Mouse (Mus musculus): ENCODE measurements around the gene H2afy.

H2afy gene

GRCm38 (mm10) chr13:56113431-56114248 is 22.5 kb downstream of the H2afy start:
- intact Hi-C loops (cut with DNase I) = no loop called here

DNA sequence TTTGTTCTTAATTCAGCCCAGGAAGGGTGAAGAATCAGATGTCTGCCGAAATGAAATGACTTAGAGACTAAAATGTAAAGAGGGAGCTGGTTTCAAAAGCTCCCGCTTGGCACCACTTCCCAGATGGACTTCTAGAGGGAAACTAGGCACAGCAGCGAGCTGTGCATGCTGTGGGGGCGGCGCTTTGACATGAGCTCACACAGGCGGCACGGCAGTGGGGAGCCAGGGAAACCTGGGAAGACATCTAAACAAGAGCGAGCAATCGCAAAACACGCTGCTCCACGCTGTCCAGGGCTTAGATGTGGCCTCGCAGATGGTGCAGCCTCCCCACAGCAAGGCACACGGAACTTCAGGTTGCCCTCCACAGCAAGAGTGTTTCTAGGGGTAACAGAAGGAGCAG is 23.2 kb downstream of the H2afy start:
- intact Hi-C loops (cut with DNase I) = no loop called here

DNA sequence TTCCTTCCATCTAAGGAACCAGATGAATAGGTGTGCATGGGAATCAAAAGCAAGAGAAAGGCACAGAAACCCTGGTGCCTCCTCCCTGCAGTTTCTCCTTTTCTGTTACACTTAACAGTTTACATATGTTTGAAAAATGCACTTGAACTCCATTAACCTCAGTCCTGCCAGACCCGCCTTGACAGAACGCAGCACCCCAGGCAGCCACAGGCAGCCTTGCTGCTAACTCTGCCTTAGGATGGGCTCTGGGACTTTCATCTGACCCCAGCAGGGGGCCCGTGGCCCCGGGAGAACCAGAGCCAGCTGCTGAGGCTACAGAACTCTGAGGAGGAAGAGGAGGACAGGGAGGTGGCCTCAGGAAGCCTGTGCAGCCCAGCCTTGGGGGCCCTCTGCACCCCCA is 23.7 kb downstream of the H2afy start:
- intact Hi-C loops (cut with DNase I) = no loop called here

GRCm38 (mm10) chr13:56111601-56112000 is 24.6 kb downstream of the H2afy start:
- intact Hi-C loops (cut with DNase I) = no loop called here

DNA sequence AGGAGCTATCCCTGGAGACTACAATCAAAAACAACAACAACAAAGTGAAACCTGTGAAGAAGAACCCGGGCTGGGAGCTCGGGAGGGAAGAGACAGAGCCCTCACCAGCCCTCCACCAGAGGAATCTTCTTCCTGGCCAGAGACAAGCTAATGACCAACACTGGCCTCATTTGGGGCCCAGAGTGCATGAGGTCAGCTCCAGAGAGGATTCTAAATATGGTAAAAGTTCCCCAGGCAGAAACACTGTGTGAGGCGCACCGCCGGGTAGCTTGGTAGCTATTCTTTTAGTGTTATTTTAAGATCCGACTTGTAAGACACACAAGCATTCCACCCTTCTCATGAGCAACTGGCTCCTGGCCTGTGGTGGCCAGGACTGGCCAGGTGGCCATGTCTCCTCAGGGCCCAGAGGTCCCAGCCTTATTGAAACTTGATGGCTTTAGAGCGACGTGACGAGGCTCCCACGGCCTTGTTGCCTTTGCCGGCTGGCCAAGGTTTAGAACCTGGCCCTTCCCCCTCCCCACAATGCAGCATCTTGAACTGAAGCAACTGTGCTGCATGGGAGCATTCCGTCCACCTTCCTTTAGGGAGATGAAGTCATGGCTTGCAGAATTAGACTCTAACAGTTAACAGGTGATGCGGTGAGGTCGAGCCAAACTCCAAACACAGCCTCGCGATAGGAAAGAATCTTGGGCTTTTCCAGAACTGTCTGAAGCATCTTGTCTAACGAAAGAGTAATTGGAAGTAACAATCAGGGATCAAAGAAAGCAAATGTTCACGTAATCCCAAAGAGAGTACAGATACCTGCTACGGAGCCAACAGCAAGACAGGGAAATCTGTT is 25.2 kb downstream of the H2afy start:
- intact Hi-C loops (cut with DNase I) = no loop called here

- intact Hi-C loops (cut with DNase I) = no loop called here
These were observed 26.5 kb downstream of the H2afy start for GRCm38 (mm10) chr13:56109703-56110102.

DNA sequence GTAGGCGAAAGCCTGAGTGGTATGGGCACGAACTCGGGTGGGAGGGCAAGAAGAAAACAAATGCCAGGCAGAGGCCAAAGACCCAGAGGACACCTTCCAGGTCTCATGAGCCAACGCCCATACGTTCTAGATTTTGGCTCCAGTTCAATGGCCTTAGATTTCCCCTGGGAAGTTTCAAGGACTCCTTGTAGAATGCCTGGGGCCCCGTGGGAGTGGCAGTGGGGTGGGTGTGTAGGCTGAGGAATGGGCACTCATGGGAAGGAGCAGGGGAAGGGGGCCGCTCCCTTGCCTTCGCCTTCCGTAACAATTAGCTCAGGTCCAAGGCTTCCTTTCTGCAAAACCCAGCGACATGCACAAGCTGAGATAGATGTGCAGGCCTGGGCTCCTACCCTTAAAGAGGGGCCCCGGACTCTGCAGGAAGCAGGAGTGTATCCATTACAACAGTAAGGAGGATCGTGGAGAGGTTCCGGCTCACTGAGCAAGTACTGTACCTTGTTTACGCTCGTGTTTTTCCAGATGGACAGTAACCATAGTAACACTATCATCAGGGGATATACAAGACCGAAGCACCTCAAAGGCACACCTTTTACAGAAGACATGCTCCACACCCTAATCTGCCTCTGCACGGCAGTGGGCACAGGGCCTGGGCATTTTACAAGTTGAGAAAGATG is 27.2 kb downstream of the H2afy start:
- intact Hi-C loops (cut with DNase I) = no loop called here

GRCm38 (mm10) chr13:56104971-56105391 is 31.2 kb downstream of the H2afy start:
- intact Hi-C loops (cut with DNase I) = no loop called here

- intact Hi-C loops (cut with DNase I) = no loop called here
These were observed 32.1 kb downstream of the H2afy start for GRCm38 (mm10) chr13:56103796-56104746.

DNA sequence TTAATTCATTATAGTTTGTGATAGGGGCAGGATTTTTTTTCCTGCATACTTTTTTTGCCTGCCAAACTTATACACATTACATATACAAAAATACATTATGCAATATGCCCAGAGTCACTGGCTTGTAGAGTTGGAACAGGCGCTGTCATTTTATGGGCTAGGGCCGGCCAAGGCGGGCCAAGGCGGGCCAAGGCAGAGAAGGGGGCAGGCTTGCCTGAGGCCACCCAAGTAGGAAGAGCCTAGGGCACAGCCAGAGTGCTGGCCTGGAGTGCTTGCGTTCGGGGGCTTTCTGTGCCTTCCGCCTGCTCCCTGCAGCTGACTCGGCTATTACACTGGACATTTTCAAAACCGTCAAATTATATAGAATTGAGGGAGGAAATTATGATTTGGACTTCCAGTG is 34.0 kb downstream of the H2afy start:
- intact Hi-C loops (cut with DNase I) = no loop called here

- intact Hi-C loops (cut with DNase I) = no loop called here
These were observed 40.5 kb downstream of the H2afy start for GRCm38 (mm10) chr13:56095601-56096195.

GRCm38 (mm10) chr13:56094544-56094943 is 41.6 kb downstream of the H2afy start:
- intact Hi-C loops (cut with DNase I) = loop anchor here (5.0 kb wide), 1 partner anchor 53 kb away; no protein-coding TSS in a partner anchor

DNA sequence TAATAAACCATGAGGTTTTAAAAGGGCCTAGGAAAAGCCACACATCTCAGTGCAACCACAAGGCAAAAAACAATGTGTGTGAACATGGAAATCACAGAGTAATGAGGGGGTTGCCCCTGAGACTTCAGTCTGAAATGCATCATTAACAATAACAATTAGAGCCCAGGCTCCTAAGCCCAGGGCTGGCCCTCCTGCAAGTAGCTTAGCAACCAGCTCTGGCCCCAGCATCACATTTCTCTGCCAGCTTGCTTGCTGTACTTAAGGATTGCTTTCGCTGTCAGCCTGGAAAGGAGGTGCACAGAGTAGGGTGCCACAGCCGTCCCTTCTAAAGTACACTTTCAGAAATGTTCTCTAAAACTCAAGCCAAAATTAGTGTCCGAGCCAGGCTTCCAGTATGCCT is 42.5 kb downstream of the H2afy start:
- intact Hi-C loops (cut with DNase I) = loop anchor here (5.0 kb wide), 1 partner anchor 54 kb away; no protein-coding TSS in a partner anchor

DNA sequence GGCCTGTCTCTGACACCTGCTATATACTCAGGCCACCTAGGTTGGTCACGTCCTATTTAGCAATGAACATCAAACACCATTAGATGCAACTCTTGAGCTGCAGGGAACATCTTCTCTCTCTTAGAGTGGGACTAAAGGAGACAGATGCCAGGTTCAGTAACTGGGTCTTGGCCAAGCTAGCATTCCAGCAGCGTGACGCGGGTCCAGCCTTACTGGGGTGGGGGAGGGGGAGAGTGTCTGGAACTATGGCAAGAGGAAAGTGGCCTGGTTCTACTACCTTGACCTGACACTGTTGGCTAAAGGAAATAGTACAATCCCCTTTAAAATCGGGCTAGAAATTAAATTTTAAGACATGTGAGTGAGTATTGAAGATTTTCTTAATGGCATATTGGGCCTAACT is 43.6 kb downstream of the H2afy start:
- intact Hi-C loops (cut with DNase I) = loop anchor here (5.0 kb wide), 1 partner anchor 55 kb away; no protein-coding TSS in a partner anchor

DNA sequence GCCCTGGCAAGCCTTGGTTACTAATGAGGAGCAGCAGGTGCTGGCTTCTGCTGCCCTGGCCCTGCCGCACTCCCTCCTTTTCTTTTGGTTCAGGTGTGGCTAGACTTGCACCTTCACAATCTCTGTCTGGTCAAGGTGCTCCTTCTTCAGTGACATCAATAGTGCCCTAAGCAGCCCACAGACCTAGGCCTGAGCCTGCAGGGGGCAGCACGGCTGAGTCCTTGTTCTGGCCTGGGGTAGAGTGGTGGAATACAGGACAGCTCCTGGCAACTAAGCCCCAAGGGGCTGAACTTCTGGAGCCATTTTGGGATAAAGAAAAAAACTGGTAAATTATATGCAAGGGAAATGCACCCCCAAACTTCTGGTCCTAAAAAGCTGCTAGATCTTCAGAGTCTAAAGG is 45.6 kb downstream of the H2afy start:
- intact Hi-C loops (cut with DNase I) = loop anchor here (5.0 kb wide), 1 partner anchor 57 kb away; no protein-coding TSS in a partner anchor

DNA sequence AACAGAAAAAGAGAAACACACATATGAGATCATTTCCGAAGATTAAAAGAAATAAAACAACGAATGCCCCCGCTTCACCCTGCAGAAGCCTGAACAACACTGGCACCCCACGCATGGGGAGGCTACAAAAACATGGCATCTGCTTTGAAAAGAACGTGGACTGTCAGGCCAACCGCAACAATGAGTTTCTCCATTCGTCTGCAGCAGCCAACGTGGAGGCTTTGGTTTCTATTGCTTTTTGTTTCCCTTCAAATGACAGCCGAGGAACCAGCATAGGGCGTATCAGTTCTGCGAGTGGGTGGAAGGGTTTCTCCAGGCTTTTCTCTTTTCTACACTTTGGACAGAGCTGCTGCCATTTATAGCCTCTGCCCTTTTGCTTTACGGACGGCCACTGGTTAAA is 47.6 kb downstream of the H2afy start:
- intact Hi-C loops (cut with DNase I) = no loop called here

DNA sequence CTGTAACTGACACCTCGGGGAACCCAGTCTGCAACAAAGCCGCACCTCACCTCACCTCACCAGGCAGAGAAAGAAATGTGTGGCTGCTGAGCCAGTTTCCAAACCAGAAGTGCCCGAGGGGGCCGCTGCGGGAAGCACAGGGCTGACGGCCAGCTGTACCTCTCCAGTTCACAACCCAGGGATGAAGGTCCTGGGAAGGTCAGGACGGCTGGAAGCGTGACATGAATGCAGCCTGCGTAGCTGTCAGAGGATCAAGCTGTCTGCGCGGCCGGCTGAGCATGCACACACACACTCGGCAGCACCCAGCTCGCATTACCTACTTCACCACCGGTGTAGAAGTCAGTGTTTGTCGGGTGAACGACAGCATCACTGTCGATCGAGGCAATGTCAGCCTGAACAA is 48.2 kb downstream of the H2afy start:
- intact Hi-C loops (cut with DNase I) = no loop called here

- intact Hi-C loops (cut with DNase I) = no loop called here
These were observed 51.8 kb downstream of the H2afy start for GRCm38 (mm10) chr13:56084146-56084905.

GRCm38 (mm10) chr13:56081656-56082055 is 54.5 kb downstream of the H2afy start:
- intact Hi-C loops (cut with DNase I) = no loop called here

Data from adrenal gland (tissue).